Mouse (Mus musculus) small intestine, adult 2 months (tissue): ENCODE data around the gene Fam213b.

ENCODE experiments used
- CTCF ChIP-seq: fragments of 200-500 bp; IDR thresholded peaks from 2 replicates; pipeline ENCODE4 v1.5.1; 2012; ENCODE audit warnings: low read depth, mild to moderate bottlenecking, control low read depth, inconsistent platforms, low read length, moderate library complexity, mixed read lengths; ENCODE audit not compliant: insufficient replicate concordance, insufficient read length; ENCODE audit errors: extremely low read depth
- POLR2A ChIP-seq: fragments of 200-500 bp; IDR thresholded peaks from 2 replicates; pipeline ENCODE4 v1.6.1; 2012; ENCODE audit warnings: low read depth, mild to moderate bottlenecking, control low read depth, inconsistent platforms, low read length, moderate library complexity

DNA sequence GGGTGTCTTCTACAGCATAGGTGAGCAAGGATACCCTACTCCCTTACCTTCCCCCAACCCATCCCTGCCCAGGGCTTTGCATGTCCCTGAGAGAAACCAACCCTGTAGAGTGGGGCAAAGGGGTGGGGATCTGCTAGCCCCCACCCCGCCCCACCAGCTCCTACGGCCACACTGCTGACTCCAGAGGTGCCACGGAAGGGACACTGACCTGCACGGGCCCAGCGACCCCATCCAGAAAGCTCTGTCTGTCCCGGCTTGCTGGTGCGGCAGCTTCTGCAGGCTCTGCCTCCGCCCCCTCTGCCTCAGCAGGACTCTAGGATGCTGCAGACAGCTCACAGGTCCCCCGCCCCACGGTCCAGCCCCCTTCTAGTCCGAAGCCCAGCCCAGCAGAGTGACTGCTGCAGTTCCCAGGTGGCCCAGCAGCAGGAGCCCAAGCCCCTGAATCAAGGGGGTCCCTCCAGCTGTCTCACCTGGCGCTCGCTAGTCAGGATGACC lies 27.1 kb downstream of the Fam213b start:
- TF ChIP-seq CTCF, result no peak
- no peak for TF ChIP-seq POLR2A
